Mouse (Mus musculus) intestine, embryonic 15.5 days (tissue): ENCODE measurements around the gene Enpep. TPM values are rescaled to one million over a fixed set of nuclear protein-coding genes. Genes with fewer than 3 reads are reported as not detected.

Experiments
- ATAC-seq: fragments of 200-750 bp; cut with Nextera tagmentation; 2 replicates; pipeline ENCODE4 v1.8.0; 2017; ENCODE audit warnings: moderate TSS enrichment, moderate library complexity
- H3K27ac ChIP-seq: fragments of 300-500 bp; sonication (generic); 2 replicates; pipeline ENCODE4 v1.5.1; 2015; ENCODE audit warnings: mild to moderate bottlenecking, inconsistent platforms
- H3K27me3 ChIP-seq: fragments of 300-500 bp; sonication (generic); replicated peaks from 2 replicates; pipeline ENCODE4 v1.6.1; 2015; ENCODE audit warnings: inconsistent platforms
- H3K36me3 ChIP-seq: fragments of 300-500 bp; sonication (generic); 2 replicates; pipeline ENCODE4 v1.6.1; 2015; ENCODE audit warnings: inconsistent platforms
- H3K4me1 ChIP-seq: fragments of 300-500 bp; sonication (generic); replicated peaks from 2 replicates; pipeline ENCODE4 v1.6.1; 2015; ENCODE audit warnings: inconsistent platforms
- H3K4me2 ChIP-seq: fragments of 300-500 bp; sonication (generic); replicated peaks from 2 replicates; pipeline ENCODE4 v1.6.1; 2015; ENCODE audit warnings: mild to moderate bottlenecking, inconsistent platforms
- H3K4me3 ChIP-seq: fragments of 300-500 bp; sonication (generic); replicated peaks from 2 replicates; pipeline ENCODE4 v1.5.1; 2015; ENCODE audit warnings: inconsistent platforms
- H3K9ac ChIP-seq: fragments of 300-500 bp; sonication (generic); 2 replicates; pipeline ENCODE4 v1.6.1; 2015; ENCODE audit warnings: inconsistent platforms
- H3K9me3 ChIP-seq: fragments of 300-500 bp; sonication (generic); 2 replicates; pipeline ENCODE4 v1.6.1; 2016; ENCODE audit warnings: inconsistent platforms
- WGBS: fragments of 180-500 bp; shearing (Covaris S2); methylation state at CpG from one replicate; pipeline ENCODE4 v1.1.7; 2015; 5-methylcytosine and 5-hydroxymethylcytosine counted together
- polyA plus RNA-seq: library from polyadenylated mRNA; unstranded; fragments of >200 nt; fragmentation: Nextera tagmentation; extraction: Ambion mirVana; gene quantifications from 2 replicates; pipeline ENCODE4 v1.2.1, GENCODE M21; 2015

Enpep gene
- polyA plus RNA-seq, 1 experiment from 2014 or later: 100 TPM

DNA sequence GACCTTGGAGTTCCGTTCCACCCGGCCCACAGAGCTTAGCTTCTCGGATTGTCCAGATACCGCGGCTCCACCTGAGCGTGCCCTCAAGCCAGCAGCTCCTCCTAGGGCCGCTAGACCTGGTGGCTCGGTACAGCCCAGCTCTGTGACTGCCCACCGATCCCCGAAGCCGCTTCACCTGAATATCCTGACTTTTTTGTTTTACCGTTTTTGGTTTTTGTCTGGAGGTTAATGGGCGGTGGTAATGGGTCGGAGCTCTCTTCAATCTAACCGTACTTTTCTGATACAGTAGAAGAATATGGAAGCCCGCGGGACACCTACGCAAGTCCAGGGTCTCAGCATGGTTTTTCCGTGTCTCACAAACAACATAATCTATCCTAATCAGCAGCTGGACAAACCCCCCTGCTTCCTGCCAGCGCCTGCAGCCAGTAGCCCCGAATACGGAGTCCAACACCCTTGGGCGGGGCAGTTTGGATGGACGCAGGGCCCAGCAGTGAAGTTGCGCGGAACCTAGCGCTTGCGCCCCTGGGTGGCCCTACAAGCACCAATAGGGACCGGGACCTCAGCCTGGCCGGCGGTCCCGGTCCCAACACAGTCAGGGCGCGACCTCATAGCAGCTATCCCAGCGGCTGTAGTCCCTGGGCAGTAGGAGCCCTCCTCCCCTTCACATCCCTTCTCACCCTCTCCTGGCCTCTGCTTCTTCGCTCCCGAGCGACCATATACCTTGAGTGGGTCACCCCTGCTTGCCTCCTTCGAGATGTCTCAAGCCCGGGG is 107.5 kb downstream of the Enpep start:
- peak; percentile 88 for ATAC-seq
- peak overlapping the region; percentile 66 for H3K9ac ChIP-seq

DNA sequence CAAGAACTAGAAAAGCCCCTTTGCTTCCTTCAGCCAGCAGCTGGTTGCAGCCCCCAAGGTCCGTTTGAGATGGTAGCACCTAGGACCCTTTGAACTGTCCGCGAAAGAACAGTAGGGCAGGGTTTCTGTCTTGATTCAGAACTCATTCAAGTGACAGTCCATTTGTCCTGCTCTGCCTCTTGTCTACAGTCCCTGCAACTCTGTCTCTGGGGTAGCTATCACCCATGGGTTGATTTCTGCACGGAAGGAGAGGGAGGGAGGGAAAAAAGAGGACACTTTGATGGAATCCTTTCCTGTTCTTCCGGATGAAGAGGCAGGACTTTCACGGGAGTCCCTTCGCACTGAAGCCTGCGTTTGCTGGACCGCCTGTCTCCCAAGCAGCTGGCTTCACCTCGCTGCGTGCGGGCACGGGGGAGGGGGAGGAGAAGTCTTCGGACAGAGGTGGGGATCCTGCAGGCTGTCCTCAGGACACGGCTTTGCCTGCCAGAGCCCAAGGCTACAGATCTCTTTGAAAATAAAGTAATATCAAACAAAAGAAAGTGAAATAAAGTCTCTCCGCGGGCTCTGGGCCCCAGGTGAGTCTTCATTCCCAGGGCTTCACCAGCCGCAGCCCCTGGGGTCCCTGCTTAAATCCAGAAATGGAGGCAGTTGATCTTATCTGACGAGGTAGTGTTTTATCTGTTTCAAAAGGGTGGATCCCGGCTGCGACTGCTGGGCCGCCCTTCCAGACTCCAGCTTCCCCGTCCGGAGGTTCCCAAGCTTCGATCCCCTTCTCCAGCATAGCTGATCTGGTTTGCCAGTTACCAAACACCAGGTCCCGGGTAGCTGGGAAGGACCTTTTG is 108.3 kb downstream of the Enpep start:
- under 1% methylated on average over 26 of the region's 26 CpGs for WGBS
- Histone ChIP-seq H3K27me3 (peaks cover 42% of the 10 kb centered on the region), H3K4me2 (peak overlapping the region; percentile 58), H3K9me3 (no peaks in the 10 kb centered on the region), H3K4me1 (peaks cover 2% of the 10 kb centered on the region; the same call in 1 of the 2 replicates), H3K9ac (peak overlapping the region; percentile 66), H3K36me3 (no peaks in the 10 kb centered on the region), H3K27ac (peak overlapping the region; percentile 60; the same call in 1 of the 2 replicates), H3K4me3 (peak overlapping the region; percentile 46)
- no peak for ATAC-seq

More for the DNA sequence above, 107.5 kb downstream of the Enpep start:
- 1% methylated on average over 40 of the region's 40 CpGs for WGBS
- peaks cover 39% of the 10 kb centered on the region for H3K27me3 ChIP-seq
- H3K9me3 ChIP-seq: no peaks in the 10 kb centered on the region
- peak overlapping the region; percentile 86 for H3K27ac ChIP-seq
- peak overlapping the region; percentile 58 for H3K4me2 ChIP-seq
- H3K4me3 ChIP-seq: peak overlapping the region; percentile 46
- peaks cover 2% of the 10 kb centered on the region; the same call in 1 of the 2 replicates for H3K4me1 ChIP-seq
- H3K36me3 ChIP-seq: no peaks in the 10 kb centered on the region

- Histone ChIP-seq H3K27ac (no peak overlapping the region), H3K4me2 (peak overlapping the region; percentile 58), H3K27me3 (peaks cover 45% of the 10 kb centered on the region), H3K9ac (no peak overlapping the region), H3K4me1 (peaks cover 2% of the 10 kb centered on the region; the same call in 1 of the 2 replicates), H3K9me3 (no peaks in the 10 kb centered on the region), H3K4me3 (peak overlapping the region; percentile 46), H3K36me3 (no peaks in the 10 kb centered on the region)
- ATAC-seq: no peak
- 1% methylated on average over 6 of the region's 6 CpGs for WGBS
These were observed 109.1 kb downstream of the Enpep start for GRCm38 (mm10) chr3:129223401-129223800.

DNA sequence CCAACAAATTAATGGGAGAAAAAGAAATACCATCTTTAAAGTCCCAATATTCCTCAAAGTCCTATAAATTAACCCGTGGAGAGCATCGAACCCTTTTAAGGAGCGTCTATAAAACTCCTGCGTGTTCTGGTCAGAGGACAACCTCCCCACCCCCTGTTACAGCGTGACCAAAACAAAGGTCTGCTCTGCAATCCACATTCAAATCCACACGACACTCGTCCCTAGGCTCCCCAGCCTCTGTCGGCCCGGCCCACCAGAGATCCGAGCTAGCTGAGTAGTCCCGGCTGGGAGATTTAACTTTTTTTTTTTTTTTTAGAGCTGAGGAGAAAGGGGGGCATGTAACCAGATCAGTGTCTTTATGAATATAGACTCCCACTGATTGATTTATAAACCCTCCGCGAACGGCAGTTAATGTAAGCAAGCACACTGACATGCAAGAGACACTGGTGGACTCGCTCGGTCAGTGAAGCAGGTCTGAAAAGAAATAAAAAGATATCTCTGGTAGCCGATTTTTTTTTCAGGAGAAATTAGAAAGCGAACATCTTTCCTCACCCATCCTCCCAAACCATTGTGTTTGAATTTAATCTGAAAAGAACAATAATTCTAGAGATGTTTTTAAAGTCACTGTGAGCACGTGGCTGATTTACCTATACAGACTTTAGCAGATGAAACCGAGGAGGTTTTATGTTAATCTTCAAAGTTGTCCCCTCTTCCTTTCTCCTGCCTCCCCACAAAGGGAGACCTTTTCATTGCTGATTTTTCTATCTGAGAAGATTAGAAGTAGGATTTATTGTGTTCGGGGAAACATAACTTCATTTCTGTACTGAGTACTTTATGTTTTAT is 109.9 kb downstream of the Enpep start:
- peaks cover 2% of the 10 kb centered on the region; the same call in 1 of the 2 replicates for H3K4me1 ChIP-seq
- H3K36me3 ChIP-seq: no peaks in the 10 kb centered on the region
- no peak for ATAC-seq
- 4% methylated on average over 21 of the region's 21 CpGs for WGBS
- H3K27me3 ChIP-seq: peaks cover 46% of the 10 kb centered on the region
- peak overlapping the region; percentile 58 for H3K4me2 ChIP-seq
- peak overlapping the region; percentile 26; the same call in 1 of the 2 replicates for H3K9ac ChIP-seq
- H3K27ac ChIP-seq: no peak overlapping the region
- H3K9me3 ChIP-seq: no peaks in the 10 kb centered on the region
- H3K4me3 ChIP-seq: peak overlapping the region; percentile 46

- peak overlapping the region; percentile 76 for H3K27ac ChIP-seq
- peak overlapping the region; percentile 58 for H3K4me2 ChIP-seq
- peaks cover 2% of the 10 kb centered on the region; the same call in 1 of the 2 replicates for H3K4me1 ChIP-seq
- H3K4me3 ChIP-seq: peak overlapping the region; percentile 46
- peak overlapping the region; percentile 33; the same call in 1 of the 2 replicates for H3K9ac ChIP-seq
- no peaks in the 10 kb centered on the region for H3K9me3 ChIP-seq
- WGBS: 16% methylated on average over 25 of the region's 27 CpGs
- H3K36me3 ChIP-seq: no peaks in the 10 kb centered on the region
- peak; percentile 21 for ATAC-seq
- H3K27me3 ChIP-seq: peaks cover 44% of the 10 kb centered on the region
These were observed 110.9 kb downstream of the Enpep start for GRCm38 (mm10) chr3:129221380-129222260.

- Histone ChIP-seq H3K4me1 (peaks cover 2% of the 10 kb centered on the region; the same call in 1 of the 2 replicates), H3K36me3 (no peaks in the 10 kb centered on the region), H3K9ac (no peak overlapping the region), H3K4me3 (peak overlapping the region; percentile 19), H3K27me3 (peaks cover 39% of the 10 kb centered on the region), H3K4me2 (peak overlapping the region; percentile 58), H3K27ac (peak overlapping the region; percentile 76), H3K9me3 (no peaks in the 10 kb centered on the region)
- WGBS: 22% methylated on average over 24 of the region's 24 CpGs
- peak; percentile 55 for ATAC-seq
These were observed 111.7 kb downstream of the Enpep start for GRCm38 (mm10) chr3:129220681-129221379.

GRCm38 (mm10) chr3:129220086-129220670 is 112.3 kb downstream of the Enpep start:
- Histone ChIP-seq H3K9me3 (no peaks in the 10 kb centered on the region), H3K4me1 (peaks cover 3% of the 10 kb centered on the region; the same call in 1 of the 2 replicates), H3K4me3 (no peak overlapping the region; the same call in 1 of the 2 replicates), H3K36me3 (no peaks in the 10 kb centered on the region), H3K9ac (no peak overlapping the region), H3K27me3 (peaks cover 36% of the 10 kb centered on the region), H3K4me2 (peak overlapping the region; percentile 58), H3K27ac (peak overlapping the region; percentile 76; the same call in 1 of the 2 replicates)
- 17% methylated on average over 7 of the region's 7 CpGs for WGBS
- no peak for ATAC-seq

Other genes starting within 250 kb of the Enpep start
- 39.4 and 45.2 TPM in 2 replicates for gene Pitx2, start 132.8 kb downstream of the Enpep start, polyA plus RNA-seq
- 46.4 and 47.8 TPM in 2 replicates for gene Elovl6, start 199.6 kb upstream of the Enpep start, polyA plus RNA-seq